Mouse (Mus musculus): Measurements from ENCODE around the gene Arl15. TPM values are rescaled to one million over a fixed set of nuclear protein-coding genes. Genes with fewer than 3 reads are reported as not detected.

Gene Arl15
- polyA plus RNA-seq, 1 experiment from 2014 or later = 9.5 TPM

DNA sequence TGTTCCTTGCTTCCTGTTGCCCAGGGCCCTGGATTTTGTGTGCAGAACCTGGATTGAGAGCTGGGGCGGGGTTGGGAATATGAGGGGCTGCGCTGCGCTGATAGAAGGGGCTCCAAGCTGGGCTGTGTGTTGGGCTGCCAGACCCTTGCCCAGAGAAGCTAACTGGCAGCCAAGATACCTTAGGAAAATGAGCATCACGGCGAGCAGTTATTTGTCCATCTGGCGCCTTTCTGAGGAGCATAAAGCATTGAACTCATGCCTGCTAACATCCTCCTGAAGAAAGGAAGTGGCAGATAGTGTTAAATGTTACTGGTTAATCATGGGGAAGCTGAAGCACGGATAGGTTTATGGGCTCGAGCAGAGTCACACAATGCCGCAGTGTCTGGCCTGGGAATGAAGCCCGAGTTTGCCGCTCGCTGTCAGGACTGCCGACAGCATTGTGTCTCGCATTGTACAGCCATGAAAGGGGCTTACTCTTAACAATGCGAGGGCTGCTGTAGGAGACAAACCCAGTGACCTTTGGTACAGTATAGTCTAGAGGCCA is 123.6 kb downstream of the Arl15 start:
- WGBS = 35% methylated on average over 15 of the region's 15 CpGs
- Histone ChIP-seq H3K9me3 (ENCODE audit: control insufficient read depth, low read length) (no peaks in the 10 kb centered on the region), H3K27me3 (ENCODE audit: control insufficient read depth, insufficient read depth, low read length) (no peaks in the 10 kb centered on the region), H3K4me2 (ENCODE audit: low read depth) (peak overlapping the region; percentile 26), H3K36me3 (ENCODE audit: control insufficient read depth, insufficient read depth, low read length) (no peaks in the 10 kb centered on the region), H3K4me3 (ENCODE audit: low read depth, low read length) (no peak overlapping the region), H3K27ac (ENCODE audit: low read depth, low read length) (peak overlapping the region; percentile 89), H3K4me1 (ENCODE audit: control insufficient read depth, insufficient read depth, low read length) (peaks cover 19% of the 10 kb centered on the region), H3K9ac (ENCODE audit: low read length) (peak overlapping the region; percentile 56)
- peak; percentile 89 for ATAC-seq (ENCODE audit: insufficient read depth, low FRiP score, low TSS enrichment)
- DNase-seq (ENCODE audit: low spot score) = peak; percentile 71

- Histone ChIP-seq H3K9ac (ENCODE audit: low read length) (no peak overlapping the region), H3K36me3 (ENCODE audit: control insufficient read depth, insufficient read depth, low read length) (no peaks in the 10 kb centered on the region), H3K4me1 (ENCODE audit: control insufficient read depth, insufficient read depth, low read length) (peaks cover 19% of the 10 kb centered on the region), H3K4me2 (ENCODE audit: low read depth) (no peak overlapping the region), H3K27ac (ENCODE audit: low read depth, low read length) (peak overlapping the region; percentile 89; the same call in 1 of the 2 replicates), H3K4me3 (ENCODE audit: low read depth, low read length) (no peak overlapping the region), H3K9me3 (ENCODE audit: control insufficient read depth, low read length) (no peaks in the 10 kb centered on the region), H3K27me3 (ENCODE audit: control insufficient read depth, insufficient read depth, low read length) (no peaks in the 10 kb centered on the region)
- WGBS = 68% methylated on average over 7 of the region's 7 CpGs
- peak; percentile 15; the same call in 1 of the 2 replicates for ATAC-seq (ENCODE audit: insufficient read depth, low FRiP score, low TSS enrichment)
- no peak for DNase-seq (ENCODE audit: low spot score)
These were observed 124.4 kb downstream of the Arl15 start for GRCm38 (mm10) chr13:113918668-113919067.

DNA sequence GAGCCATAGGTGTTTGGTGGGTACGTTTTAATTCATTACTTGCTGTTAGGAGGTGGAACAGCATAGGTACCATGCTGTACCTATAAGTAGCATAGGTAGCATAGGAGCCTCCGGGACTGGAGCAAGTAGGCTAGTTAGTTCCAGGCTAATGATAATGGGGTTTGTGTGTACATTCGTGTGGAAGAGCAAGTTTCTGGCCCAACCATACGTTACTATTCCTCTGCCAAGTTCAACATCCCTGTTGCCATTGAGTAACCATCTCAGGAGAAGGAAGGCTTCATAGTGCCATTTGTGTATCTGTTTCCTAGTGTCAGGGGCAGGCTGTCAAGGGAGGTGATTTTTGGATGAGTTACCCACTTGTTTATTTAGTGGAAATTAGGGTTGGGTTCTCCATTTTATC is 141.4 kb downstream of the Arl15 start:
- Histone ChIP-seq H3K9ac (ENCODE audit: low read length) (no peak overlapping the region), H3K4me3 (ENCODE audit: low read depth, low read length) (no peak overlapping the region), H3K4me2 (ENCODE audit: low read depth) (no peak overlapping the region), H3K27ac (ENCODE audit: low read depth, low read length) (no peak overlapping the region), H3K4me1 (ENCODE audit: control insufficient read depth, insufficient read depth, low read length) (0 out of 2 replicates have a peak, but pooled peaks cover under 1% of the 10 kb centered on the region), H3K9me3 (ENCODE audit: control insufficient read depth, low read length) (no peaks in the 10 kb centered on the region), H3K27me3 (ENCODE audit: control insufficient read depth, insufficient read depth, low read length) (peaks cover 6% of the 10 kb centered on the region; the same call in 1 of the 2 replicates), H3K36me3 (ENCODE audit: control insufficient read depth, insufficient read depth, low read length) (no peaks in the 10 kb centered on the region)
- DNase-seq (ENCODE audit: low spot score) (no peak), ATAC-seq (ENCODE audit: insufficient read depth, low FRiP score, low TSS enrichment) (no peak)
- WGBS = 87% methylated on average over 4 of the region's 4 CpGs

GRCm38 (mm10) chr13:113937231-113937630 is 142.9 kb downstream of the Arl15 start:
- 87% methylated on average over 5 of the region's 5 CpGs for WGBS
- Histone ChIP-seq H3K27me3 (ENCODE audit: control insufficient read depth, insufficient read depth, low read length) (peaks cover 6% of the 10 kb centered on the region; the same call in 1 of the 2 replicates), H3K36me3 (ENCODE audit: control insufficient read depth, insufficient read depth, low read length) (no peaks in the 10 kb centered on the region), H3K4me3 (ENCODE audit: low read depth, low read length) (no peak overlapping the region), H3K9me3 (ENCODE audit: control insufficient read depth, low read length) (no peaks in the 10 kb centered on the region), H3K4me2 (ENCODE audit: low read depth) (no peak overlapping the region), H3K27ac (ENCODE audit: low read depth, low read length) (no peak overlapping the region), H3K9ac (ENCODE audit: low read length) (no peak overlapping the region), H3K4me1 (ENCODE audit: control insufficient read depth, insufficient read depth, low read length) (no peaks in the 10 kb centered on the region)
- no peak for ATAC-seq (ENCODE audit: insufficient read depth, low FRiP score, low TSS enrichment)
- no peak for DNase-seq (ENCODE audit: low spot score)

DNA sequence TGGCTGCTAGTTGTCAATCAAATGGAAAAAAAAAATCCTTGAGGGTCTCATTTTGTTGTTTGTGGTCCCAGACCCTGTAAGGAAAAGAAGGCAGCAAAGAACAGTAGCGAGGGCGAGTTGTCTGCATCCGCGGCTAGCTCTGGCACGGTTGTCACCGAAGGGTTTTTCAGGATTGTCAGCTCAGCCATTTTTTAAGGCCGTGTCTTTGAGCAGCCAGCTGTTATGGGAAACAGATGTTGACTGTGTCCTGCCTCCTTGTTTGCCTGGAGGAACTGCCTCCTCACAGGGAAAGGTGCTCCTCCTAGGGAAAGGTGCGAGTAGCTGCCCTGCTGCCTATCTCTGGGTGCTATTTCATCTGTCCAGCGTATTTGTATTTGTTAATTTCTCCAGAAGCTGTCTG is 144.3 kb downstream of the Arl15 start:
- no peak for DNase-seq (ENCODE audit: low spot score)
- 69% methylated on average over 9 of the region's 9 CpGs for WGBS
- no peaks in the 10 kb centered on the region for H3K9me3 ChIP-seq (ENCODE audit: control insufficient read depth, low read length)
- no peaks in the 10 kb centered on the region for H3K36me3 ChIP-seq (ENCODE audit: control insufficient read depth, insufficient read depth, low read length)
- H3K27ac ChIP-seq (ENCODE audit: low read depth, low read length) = no peak overlapping the region
- ATAC-seq (ENCODE audit: insufficient read depth, low FRiP score, low TSS enrichment) = no peak
- no peaks in the 10 kb centered on the region for H3K4me1 ChIP-seq (ENCODE audit: control insufficient read depth, insufficient read depth, low read length)
- H3K4me3 ChIP-seq (ENCODE audit: low read depth, low read length) = no peak overlapping the region
- H3K9ac ChIP-seq (ENCODE audit: low read length) = no peak overlapping the region
- H3K27me3 ChIP-seq (ENCODE audit: control insufficient read depth, insufficient read depth, low read length) = peaks cover 6% of the 10 kb centered on the region; the same call in 1 of the 2 replicates
- no peak overlapping the region for H3K4me2 ChIP-seq (ENCODE audit: low read depth)

GRCm38 (mm10) chr13:113939097-113939496 is 144.8 kb downstream of the Arl15 start:
- Histone ChIP-seq H3K4me3 (ENCODE audit: low read depth, low read length) (no peak overlapping the region), H3K27ac (ENCODE audit: low read depth, low read length) (no peak overlapping the region), H3K9me3 (ENCODE audit: control insufficient read depth, low read length) (no peaks in the 10 kb centered on the region), H3K4me2 (ENCODE audit: low read depth) (no peak overlapping the region), H3K4me1 (ENCODE audit: control insufficient read depth, insufficient read depth, low read length) (no peaks in the 10 kb centered on the region), H3K36me3 (ENCODE audit: control insufficient read depth, insufficient read depth, low read length) (no peaks in the 10 kb centered on the region), H3K9ac (ENCODE audit: low read length) (no peak overlapping the region), H3K27me3 (ENCODE audit: control insufficient read depth, insufficient read depth, low read length) (peaks cover 6% of the 10 kb centered on the region; the same call in 1 of the 2 replicates)
- no peak for DNase-seq (ENCODE audit: low spot score)
- 93% methylated on average over 10 of the region's 10 CpGs for WGBS
- no peak for ATAC-seq (ENCODE audit: insufficient read depth, low FRiP score, low TSS enrichment)

DNA sequence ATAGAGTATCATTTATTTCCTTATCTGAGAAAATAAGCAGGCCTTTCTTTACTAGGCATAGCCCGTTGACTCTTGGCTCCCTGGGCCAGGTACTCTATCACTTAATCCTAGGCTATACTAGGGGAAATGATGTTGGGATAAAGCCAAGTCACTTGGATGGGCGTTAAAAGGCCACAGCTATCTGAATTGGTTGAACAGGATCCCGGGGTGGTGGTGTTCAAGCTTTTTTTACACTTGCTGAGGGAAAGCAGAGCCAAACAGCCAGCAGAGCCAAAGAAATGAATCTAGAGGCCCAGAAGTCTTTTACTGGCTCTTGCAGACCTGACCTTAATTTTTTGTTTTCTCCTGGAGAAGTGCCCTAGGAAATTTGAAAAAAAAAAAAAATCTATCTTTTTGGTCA is 145.4 kb downstream of the Arl15 start:
- Histone ChIP-seq H3K9ac (ENCODE audit: low read length) (no peak overlapping the region), H3K27ac (ENCODE audit: low read depth, low read length) (no peak overlapping the region), H3K36me3 (ENCODE audit: control insufficient read depth, insufficient read depth, low read length) (no peaks in the 10 kb centered on the region), H3K27me3 (ENCODE audit: control insufficient read depth, insufficient read depth, low read length) (peaks cover 6% of the 10 kb centered on the region; the same call in 1 of the 2 replicates), H3K4me1 (ENCODE audit: control insufficient read depth, insufficient read depth, low read length) (no peaks in the 10 kb centered on the region), H3K4me3 (ENCODE audit: low read depth, low read length) (no peak overlapping the region), H3K9me3 (ENCODE audit: control insufficient read depth, low read length) (no peaks in the 10 kb centered on the region), H3K4me2 (ENCODE audit: low read depth) (no peak overlapping the region)
- DNase-seq (ENCODE audit: low spot score) (no peak), ATAC-seq (ENCODE audit: insufficient read depth, low FRiP score, low TSS enrichment) (no peak)
- 87% methylated on average over 3 of the region's 3 CpGs for WGBS

DNA sequence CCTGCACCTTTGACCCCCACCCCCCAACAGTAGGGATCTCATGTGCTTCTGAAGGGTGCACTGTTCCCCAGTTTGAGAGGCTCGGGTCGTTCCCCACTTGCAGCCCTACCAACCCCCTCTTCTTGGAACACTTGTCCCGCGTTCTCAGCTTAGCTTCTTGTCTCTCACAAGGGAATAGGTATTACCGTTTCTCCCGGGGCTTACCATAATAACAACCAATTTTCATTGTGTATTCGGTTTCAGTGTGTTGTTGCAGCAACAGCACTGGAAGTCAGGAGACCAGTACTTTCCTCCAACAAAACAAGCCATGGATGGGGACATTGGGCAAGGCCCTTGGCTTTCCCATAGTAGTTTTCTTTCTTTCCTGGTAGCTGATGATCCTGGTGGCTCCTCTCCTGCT is 145.8 kb downstream of the Arl15 start:
- DNase-seq (ENCODE audit: low spot score) = no peak
- no peaks in the 10 kb centered on the region for H3K36me3 ChIP-seq (ENCODE audit: control insufficient read depth, insufficient read depth, low read length)
- H3K27ac ChIP-seq (ENCODE audit: low read depth, low read length) = no peak overlapping the region
- no peak for ATAC-seq (ENCODE audit: insufficient read depth, low FRiP score, low TSS enrichment)
- H3K4me2 ChIP-seq (ENCODE audit: low read depth) = no peak overlapping the region
- no peak overlapping the region for H3K4me3 ChIP-seq (ENCODE audit: low read depth, low read length)
- H3K27me3 ChIP-seq (ENCODE audit: control insufficient read depth, insufficient read depth, low read length) = peaks cover 6% of the 10 kb centered on the region; the same call in 1 of the 2 replicates
- H3K4me1 ChIP-seq (ENCODE audit: control insufficient read depth, insufficient read depth, low read length) = no peaks in the 10 kb centered on the region
- no peaks in the 10 kb centered on the region for H3K9me3 ChIP-seq (ENCODE audit: control insufficient read depth, low read length)
- no peak overlapping the region for H3K9ac ChIP-seq (ENCODE audit: low read length)
- WGBS = 95% methylated on average over 7 of the region's 7 CpGs

DNA sequence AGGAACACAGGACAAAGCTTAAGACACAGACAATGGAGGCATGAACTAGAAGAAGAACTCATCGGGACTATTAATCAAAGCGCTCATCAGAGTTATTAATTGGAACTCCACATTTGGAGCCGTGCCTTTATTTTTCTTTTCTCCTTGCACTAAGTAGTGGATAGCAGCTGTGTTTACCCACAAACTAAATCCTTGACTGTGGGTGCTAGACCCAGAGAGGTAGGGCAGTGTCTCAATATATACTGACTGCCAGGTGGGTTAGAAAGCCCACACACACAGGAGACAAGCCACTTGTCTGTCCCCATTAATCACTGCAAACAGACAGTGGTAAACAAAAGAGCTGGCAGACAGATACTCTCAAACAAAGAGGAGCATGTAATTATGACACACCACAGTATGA is 147.6 kb downstream of the Arl15 start:
- H3K4me3 ChIP-seq (ENCODE audit: low read depth, low read length) = no peak overlapping the region
- no peaks in the 10 kb centered on the region for H3K36me3 ChIP-seq (ENCODE audit: control insufficient read depth, insufficient read depth, low read length)
- no peaks in the 10 kb centered on the region for H3K4me1 ChIP-seq (ENCODE audit: control insufficient read depth, insufficient read depth, low read length)
- H3K4me2 ChIP-seq (ENCODE audit: low read depth) = no peak overlapping the region
- no peak overlapping the region for H3K9ac ChIP-seq (ENCODE audit: low read length)
- H3K27me3 ChIP-seq (ENCODE audit: control insufficient read depth, insufficient read depth, low read length) = no peaks in the 10 kb centered on the region
- DNase-seq (ENCODE audit: low spot score) (no peak), ATAC-seq (ENCODE audit: insufficient read depth, low FRiP score, low TSS enrichment) (no peak)
- WGBS = 78% methylated on average over 3 of the region's 3 CpGs
- no peak overlapping the region for H3K27ac ChIP-seq (ENCODE audit: low read depth, low read length)
- no peaks in the 10 kb centered on the region for H3K9me3 ChIP-seq (ENCODE audit: control insufficient read depth, low read length)

Data from neural tube, embryonic 11.5 days (tissue).